Mouse (Mus musculus): Measurements from ENCODE around the gene Rpia. TPM values are rescaled to one million over a fixed set of nuclear protein-coding genes. Genes with fewer than 3 reads are reported as not detected.

The Rpia gene
- polyA plus RNA-seq (2021; fragmentation: Nextera tagmentation) = 0.65 and 0.88 TPM in 2 replicates
- long read RNA-seq, experiment 1 = 0 reads
- long read RNA-seq, experiment 2 = 0 reads

DNA sequence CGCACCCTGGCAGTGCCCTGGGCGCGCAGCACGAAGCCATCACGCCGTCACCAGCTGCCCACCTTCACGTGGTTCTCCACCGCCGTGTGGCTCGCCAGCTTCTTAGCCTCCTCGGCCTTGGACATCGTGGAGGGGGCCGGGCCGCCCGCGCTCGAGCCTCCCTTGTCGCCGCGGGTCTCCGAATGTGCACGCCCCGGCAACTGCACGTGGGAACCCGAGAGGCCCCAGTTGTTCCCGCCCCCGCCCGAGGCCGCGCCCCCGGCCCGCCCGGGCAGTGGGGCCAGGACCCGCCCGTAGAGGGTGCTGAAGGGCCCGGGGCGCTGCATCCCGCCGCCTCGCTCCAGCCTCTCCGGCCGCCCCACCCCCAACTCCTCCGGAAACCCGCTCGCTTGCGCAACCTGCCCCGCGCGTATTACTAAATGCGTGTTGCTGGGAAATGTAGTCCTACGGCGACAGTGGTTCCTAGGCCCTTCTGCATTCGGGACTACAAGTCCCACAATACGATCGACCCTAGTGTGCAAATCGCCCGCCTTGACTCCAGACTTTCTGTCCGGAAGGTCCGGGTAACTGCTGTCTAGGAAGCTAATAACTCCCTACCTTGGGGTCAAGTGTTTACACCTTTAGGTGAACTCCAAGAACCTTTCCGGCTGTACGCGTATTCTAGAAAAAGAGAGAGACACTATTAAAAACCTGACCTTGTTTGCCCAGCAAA, at the start of gene Rpia:
TSS of gene Rpia (minus strand) at position 409 of the 712 bp plus-strand sequence.

Other genes starting within 250 kb of the Rpia start
- gene Eif2ak3, start 52.3 kb upstream of the Rpia start, polyA plus RNA-seq (2021; fragmentation: Nextera tagmentation) = 2.6 and 4.9 TPM in 2 replicates
- gene Tex37, start 126.7 kb upstream of the Rpia start, polyA plus RNA-seq (2021; fragmentation: Nextera tagmentation) = not detected in 2 replicates
- gene Foxi3, start 164.3 kb upstream of the Rpia start, polyA plus RNA-seq (2021; fragmentation: Nextera tagmentation) = not detected in 2 replicates

Measured in left cerebral cortex, adult 6 months (tissue).